Mouse (Mus musculus) right cerebral cortex, adult 18-20 months (tissue): ENCODE data around the gene Tmem30b.
"Not testable (repeated sequence)": the region's sequence is repeated elsewhere in the genome, so short reads cannot be mapped to it uniquely, and the experiment has no call there.

Source experiments
- DNase-seq: peaks from one replicate; pipeline ENCODE4 v3.0.0; 2022; ENCODE audit warnings: mixed read lengths

Gene Tmem30b

DNA sequence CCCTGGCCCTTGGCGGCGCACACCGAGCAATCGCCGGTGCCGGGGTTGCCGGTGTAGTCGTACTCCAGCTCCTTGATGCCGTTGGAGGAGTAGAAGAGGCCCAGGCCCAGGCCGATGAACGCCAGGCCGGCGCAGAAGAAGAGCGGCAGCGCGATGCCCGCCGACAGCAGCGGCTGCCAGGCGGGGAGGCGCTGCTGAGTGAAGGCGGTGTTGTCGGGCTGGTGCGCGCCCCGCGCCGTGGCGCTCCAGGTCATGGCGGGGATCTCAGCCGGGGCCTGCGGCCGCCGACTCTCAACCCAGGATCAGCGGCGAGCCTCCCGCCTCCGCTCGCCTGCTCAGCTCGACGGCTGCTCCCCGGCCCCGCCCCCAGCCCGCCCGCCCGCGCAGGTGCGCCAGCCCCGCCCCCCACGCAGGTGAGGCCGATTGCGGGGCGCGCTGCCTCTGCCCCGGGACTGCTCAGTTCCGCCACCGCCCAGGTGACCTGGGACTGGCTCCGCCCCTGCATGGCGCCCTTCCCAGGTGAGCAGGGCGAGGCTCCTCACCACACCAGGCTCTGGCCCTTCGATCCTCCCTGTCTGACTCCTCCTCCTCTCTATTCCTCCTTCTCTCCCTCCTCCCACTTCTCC lies at the start of gene Tmem30b:
Gene Tmem30b, minus strand, starts transcription at position 307 of the 626 bp plus-strand sequence.
- DNase-seq, result no peak

DNA sequence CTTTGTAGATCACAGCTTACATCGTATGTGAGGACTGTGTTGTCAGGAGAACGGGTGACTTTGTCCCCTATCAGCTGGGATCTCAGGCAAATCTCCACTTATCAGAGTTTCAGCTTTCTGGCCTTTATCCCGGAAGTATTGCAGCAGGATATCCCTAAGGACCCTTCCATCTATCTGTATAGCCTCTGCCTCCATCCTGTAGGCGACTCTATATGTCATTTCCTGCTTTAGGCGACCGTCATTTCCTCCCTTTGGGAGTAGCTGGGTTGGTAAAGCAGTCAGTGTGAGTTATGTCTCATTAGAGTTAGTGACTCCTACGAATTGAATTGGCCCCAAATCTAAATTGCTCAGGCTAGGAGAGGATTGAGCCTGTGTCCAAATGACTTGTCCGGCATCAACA lies 49.0 kb upstream of the Tmem30b start:
- no peak for DNase-seq

DNA sequence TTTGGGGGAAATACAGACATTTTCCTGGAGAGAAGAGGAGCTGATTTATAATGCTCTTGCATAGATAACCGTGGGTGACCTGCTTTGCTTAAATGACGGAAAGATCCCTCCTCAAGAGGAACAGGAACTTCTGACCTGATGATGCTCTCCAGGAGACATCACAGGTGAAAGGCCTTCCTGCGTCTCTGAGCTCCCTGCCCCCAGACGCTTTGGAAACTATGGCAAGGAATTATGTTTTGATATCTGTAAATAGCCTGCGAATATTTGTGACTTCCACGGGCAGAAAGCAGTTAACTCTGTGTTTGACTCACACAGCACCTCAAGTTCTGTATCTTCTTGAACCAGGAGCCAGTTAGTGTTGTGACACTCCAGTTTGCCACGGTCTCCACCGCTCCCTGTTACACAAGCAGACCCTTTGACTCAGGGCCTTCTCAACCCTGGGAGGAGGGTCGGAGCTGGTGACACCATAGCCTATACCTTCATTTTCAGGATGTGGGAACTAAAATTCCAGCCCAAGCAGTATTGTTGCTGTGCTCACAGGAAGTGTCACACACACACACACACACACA lies 48.1 kb upstream of the Tmem30b start:
- DNase-seq, result no peak

DNA sequence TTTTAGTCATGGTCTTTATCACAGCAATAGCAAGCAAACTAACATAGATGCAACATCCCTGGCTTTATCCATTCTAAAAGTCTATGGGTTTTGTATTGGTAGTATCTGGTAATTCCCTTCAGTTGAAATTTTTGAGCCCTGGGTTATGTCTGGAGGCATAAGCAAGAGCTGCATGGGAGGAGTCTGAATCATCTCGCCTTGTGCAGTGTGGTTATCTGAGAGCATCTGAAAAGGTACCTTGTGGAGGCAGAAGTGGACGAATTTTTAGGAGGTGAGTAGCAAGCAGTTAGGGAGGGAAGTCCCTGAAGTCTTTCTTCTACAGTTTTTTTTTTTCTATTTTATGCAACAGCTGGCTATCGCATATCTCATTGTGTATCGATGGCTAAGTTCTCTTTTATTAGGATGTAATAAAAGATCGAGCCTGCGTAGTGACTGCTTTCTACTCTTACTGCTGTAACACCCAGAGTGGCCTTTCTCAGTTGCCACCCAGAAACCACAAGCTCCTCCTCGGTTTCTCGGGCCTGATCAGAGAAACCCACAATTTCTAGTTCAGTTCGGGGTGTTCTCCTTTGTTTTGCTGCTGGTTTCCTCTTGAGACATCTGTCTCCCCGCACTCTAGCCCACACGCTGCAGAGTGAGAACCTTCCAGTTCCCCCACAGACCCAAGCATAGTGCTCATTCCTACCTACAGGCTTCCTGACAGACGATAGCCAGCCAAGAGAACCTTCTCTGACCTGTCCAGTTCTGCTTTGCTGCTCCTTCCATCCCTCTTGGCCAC lies 47.0 kb upstream of the Tmem30b start:
- no peak for DNase-seq

DNA sequence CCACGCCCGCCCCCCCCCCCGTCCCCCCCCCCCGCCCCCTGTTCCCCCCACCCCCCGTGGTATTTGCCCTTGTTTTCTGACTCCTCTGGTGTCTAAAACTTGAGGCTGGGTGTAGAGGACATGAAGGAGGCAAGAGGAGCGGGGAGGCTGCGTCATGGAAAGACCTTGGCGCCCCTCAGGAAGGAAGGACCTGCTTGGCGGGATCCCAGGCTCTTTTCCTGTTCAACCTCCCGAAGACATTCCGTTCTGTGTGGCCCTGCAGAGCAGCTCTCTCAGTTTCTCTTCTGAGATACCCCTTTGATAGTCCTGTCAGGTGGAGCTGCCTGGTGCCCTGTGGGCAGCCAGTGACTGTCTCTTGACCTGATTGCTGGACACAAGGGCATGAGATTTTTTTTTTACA lies 45.4 kb upstream of the Tmem30b start:
- no peak for DNase-seq

DNA sequence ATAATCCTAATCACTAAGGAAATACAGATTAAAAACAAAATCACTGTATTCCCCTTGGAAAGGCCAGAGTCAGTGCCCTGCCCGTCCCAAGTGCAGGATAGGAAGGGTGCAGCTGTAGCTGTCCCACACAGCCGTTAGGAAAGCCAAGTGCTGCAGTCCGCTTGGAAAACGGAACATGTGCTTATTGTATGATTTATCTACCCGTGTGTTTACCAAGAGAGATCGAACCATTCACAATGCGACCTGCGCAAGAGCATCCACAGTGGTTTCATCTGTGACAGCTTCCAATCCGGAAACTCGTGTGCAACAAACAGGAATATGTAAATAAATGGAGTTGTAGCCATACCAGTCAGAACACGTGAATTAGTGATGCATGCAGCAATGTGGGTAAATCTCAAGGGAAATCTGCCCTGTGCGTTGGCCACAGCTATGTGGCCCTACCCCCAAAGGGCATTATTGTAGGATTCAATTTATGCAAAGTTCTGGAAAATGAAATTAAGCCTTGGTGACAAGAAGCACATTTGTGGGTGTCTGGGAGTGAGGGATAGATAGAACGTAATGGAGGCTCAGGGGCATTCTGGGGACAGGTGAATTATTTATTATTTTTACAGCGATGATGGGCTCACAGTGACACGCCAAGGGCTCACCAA lies 44.6 kb upstream of the Tmem30b start:
- DNase-seq, result no peak

DNA sequence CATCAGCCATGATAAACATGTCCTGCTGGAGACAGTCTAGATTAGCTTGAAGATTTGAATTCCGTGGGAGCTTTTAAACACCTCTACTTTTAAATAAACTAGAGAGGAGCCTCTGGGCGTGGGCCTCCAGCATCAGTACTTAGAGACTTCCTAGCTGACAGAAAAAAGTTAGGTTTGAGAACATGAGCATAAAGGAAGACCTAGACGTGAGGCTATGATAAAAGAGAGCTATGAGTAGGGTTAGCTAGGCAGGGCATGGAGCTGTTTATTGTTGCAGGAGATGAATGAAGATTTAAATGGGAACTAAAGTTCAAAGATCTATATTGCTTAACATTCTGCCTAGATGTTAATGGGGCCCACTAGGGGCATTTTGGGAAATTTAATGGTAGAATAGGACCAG lies 41.1 kb upstream of the Tmem30b start:
- no peak for DNase-seq

DNA sequence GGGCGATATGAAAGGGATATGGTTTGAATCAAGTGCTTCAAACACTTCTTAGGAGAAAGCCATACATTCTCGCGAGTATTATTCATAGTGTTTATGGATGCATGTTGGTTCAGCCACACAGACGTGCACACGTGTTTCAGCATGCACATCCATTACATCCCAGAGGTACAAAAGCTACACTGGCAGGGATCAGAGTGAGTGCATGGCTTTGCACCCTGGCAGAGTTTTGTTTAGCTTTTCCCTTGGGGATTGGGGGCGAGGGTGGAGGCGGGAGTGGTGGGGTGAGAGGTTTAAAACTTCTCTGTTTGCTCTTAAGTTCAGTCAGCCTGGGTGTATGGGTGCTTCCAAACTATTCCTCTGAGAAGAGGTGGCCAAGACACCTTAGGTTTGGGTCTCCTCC lies 39.7 kb upstream of the Tmem30b start:
- no peak for DNase-seq

DNA sequence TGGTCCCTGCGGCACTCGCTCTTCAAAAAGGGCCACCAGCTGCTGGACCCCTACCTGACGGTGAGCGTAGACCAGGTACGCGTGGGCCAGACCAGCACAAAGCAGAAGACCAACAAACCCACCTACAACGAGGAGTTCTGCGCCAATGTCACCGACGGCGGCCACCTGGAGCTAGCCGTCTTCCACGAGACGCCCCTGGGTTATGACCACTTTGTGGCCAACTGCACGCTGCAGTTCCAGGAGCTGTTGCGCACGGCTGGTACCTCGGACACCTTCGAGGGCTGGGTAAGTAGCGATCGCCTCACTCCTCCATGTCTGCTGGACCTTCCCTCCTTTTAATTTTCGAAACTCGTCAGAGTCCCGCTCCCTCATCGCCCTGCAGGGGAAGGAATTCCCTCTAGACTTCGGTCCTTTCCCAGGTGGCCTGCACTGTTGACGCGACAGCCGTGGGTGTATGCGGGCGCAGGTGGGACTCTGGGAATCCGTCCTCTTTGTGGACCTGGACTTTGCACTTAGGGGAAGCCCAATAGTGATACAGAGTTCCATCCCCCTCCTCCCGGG lies 39.1 kb upstream of the Tmem30b start:
- DNase-seq, result no peak

DNA sequence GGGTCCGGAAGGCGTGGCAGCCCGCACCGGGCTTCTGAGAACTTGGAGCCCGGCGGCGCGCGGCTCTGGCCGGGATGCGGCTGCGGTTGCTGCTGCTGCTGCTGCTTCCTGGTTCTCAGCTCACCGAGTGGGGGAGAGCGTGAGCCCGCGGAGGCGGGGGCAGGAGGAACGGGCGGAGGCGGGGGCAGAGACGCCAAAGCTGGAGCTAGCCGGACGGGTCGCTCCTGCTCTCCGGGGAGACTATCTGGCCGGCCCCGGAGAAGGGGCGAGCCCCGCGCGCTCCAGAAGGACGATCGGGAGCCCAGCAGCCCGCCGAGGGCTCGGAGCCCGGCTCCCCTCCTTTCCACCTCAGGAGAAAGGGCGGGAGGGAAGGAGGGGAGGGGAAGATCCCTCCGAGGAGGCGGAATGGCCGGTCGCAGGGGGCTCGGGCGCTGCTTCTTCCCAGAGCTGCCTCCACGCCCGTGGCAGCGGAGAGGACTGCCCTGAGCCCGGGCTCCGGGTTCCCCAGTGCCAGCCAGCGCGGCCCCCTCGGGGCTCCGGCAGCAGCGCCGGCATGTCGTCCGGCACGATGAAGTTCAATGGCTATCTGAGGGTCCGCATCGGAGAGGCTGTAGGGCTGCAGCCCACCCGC lies 38.5 kb upstream of the Tmem30b start, which contains the start of gene Prkch:
Gene Prkch, plus strand, starts transcription at position 187 of the 631 bp plus-strand sequence.
- DNase-seq, result peak; percentile 78

DNA sequence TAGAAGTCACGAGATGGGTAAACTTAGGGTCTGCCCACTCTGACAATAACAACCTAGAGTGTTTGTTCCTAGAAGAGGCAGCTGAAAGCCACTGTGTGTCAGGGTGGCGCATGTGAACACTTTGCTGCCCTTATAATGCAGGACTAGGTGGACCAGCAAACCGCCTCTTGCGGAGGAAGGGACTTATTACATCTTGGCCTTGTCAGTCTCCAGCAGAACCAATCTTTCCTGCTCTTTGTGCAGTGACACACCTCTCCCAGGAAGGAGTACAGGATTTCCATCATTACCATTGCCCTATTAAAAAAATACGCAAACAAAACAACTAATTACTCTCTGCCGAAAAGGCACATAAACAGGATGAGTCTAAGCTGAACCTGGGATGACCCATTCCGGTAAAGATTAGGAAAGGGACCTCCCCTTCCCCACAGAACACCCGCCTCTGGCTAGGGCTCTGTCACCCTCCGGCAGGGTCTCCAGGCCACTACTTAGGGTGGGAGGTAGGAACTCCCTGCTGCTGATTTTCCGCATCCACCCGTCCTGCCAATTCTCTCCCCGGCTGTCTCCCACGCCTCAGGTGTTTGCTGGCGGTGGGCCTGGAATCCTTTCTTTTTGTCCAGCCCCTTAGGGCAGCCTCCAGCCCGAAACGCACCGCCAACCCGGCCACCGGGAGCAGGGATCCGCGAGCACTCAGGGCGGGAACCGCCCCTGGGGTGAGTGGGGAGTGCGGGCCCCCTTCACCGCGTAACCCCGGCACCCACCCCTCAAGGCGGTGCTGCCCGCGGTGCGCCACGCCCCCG lies 37.8 kb upstream of the Tmem30b start:
- DNase-seq, result no peak

DNA sequence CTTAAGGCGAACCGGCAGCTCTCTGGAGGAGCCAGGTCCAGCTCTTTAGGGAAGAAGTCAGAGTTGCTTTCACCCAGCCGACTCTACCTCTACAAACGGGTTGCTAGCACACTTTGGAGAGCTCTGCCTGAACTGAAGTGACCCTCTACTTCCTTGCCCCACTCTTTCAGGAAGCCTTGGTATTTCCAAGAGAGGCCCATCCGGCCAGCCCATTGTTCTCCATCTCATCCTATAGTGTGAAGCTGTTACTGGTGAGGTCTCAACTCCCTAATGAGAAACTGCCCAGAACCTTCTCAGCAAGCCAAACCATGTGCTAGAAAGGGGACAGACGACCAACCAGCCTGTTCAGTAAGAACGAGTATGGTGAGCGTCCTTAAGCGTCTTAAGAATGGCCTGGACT lies 37.1 kb upstream of the Tmem30b start:
- no peak for DNase-seq

DNA sequence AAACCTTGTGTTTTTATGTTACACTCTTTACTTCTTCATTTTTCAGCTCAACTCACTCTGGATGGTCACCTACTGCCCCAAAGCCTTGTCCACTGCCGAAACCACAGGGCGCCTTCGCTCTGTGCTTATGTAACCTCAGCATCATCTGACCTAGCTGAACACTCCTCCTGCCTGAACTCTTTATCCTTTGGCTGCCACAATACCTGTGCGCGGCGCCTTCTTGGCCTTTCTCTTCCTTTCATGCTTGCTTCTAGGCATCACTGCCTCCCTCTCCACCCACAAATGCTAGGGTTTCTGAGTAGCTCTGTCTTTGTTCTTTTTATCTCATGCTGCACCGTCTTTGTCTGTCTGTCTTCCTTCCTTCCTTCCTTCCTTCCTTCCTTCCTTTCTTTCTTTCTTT lies 34.6 kb upstream of the Tmem30b start:
- no peak for DNase-seq

DNA sequence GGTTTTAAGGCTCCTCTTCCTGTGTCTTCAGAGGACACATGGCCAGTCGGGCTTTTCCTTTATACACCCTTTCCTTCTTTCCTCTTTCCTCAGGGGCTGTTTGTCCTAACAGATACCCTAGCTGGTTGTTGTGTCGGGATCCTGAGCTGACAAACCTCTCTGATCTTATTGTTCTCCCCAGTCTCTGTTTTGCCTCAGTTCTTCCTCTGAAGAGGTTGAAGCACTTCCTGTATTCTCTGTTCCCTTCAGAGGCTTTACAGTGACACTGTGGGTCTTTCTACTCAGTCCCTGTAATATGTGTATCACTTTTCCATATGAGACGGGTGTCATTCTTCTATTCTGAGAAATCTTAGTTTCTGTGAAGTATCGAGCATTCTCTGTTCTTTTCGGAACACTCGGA lies 31.9 kb upstream of the Tmem30b start:
- DNase-seq, result no peak

DNA sequence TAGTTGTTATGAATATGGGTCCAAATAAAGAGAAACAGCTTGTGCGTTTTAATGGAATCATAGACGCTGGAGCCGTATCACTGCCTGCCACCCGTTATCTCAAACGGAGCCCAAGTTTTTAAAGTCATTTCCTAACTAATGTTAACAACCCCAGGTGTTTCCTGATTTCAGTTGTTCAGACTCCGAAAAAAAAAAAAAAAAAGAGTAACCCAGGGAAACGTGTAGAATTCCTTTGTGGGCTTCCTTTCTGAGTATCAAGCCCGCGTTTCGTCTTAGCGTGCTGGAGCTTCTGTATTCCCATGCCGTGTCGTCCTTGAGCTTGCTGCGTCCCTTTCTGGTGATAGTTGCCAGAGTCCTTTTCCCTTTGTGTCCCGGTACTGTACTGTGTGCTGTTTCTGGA lies 28.4 kb upstream of the Tmem30b start:
- no peak for DNase-seq

DNA sequence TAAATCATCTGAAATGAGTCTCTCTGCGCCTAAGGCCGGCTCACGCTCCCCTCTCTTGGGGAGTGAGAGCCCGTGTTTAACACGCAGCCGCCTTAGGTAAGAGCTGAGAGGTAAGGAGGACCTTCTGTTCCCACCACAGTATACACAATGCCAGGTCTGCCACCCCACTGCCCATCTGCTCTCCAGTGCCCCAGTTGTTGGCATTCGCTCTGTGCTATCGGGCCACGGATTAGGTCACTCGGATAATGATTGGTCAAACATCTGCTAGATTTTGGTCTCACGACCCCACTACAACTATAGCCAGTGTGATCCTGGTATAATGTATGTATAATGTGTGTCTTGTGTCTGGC lies 19.4 kb upstream of the Tmem30b start:
- DNase-seq, result no peak

DNA sequence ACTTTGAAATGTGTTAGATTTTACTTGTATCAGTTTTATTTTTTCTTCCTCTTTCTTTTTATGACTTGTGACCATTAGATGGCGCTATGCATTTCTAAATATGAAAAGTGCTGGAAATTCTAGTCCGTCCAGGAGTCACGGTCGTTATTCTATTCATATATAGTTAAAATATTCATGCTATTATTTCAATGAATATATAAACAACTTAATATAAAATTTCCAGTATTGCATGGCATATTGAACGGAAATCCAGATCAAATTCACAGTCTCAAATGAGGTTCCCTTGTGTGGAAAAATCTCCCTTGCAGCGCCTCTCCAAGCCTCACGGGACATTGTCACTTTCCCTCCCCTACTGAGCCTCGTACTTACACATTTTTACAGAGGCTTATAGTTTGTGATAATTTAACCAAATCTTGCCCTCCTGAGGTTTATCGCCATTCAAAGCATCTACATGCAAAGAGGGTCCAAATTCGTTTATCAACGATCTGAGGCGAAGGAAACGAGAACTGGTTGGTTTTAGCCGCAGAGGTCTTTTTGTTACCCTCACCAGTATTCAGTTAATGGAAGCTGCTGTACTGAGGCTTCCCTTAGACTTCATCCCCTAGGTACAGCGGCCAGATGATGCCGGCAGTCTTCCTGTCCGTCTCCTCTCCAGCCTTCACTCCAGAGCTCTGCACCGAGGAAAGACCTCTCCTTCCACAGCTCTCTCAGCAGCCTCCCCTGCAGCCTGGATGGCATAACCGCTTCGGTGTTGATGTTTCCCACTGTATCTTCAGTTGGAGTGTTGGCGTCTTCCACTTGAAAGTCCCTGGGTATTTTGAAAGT lies 18.8 kb upstream of the Tmem30b start:
- DNase-seq, result no peak

DNA sequence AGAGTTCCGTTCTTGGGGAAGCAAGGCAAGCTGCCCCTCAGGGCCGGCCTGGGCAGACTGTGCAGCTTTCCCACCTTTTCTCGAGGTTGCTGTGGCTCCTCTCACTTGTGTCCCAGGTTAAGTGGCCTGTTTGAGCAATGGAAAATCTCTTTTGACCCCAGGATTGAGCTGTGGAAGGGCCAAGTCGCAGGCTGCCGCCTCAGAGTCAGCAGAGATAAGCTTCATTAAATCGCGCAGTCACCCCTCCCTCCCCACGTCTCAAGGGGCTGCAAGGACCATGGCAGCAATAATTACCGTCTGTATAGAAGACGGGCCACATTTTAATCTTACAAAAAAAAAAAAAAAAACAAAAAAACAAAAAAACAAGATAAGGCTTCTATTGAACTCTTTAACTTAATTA lies 18.0 kb upstream of the Tmem30b start:
- no peak for DNase-seq

DNA sequence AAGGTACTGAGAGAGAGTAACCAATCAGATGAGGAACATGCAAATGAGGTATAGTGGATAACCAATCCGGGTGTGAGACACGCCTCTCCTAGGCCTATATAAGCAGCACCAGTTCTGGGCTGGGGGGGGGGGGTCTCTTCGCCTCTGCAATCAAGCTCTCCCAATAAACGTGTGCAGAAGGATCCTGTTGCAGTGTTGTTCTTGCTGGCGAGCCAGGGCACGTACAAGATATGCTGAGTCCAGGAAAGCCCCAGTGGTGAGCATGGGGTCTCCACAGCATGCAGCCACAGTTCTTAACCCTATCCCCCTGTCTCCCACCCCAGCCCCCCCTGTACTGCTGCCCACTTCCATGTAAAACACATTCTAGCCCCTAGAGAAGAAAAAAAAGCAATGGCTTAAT lies 16.9 kb upstream of the Tmem30b start:
- DNase-seq, result not testable (repeated sequence)

DNA sequence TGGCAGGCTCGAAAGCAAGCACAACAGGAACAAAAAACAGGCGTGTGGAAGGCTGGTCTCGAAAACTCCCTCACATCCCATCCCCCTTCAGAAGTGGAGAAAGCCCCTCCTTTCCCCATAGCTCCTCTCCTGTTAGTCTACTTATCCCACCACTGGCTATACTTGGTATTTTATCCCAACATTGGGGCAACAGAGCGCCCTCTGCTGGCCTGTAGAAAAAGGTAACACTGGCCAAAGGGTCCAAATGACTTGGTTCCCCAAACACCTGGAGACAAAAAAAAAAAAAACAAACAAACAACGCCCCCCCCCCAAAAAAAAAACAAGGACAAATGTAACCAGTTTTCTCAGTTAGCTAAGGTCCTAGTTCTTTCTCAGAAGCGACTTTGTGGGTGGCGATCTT lies 13.9 kb upstream of the Tmem30b start:
- DNase-seq, result no peak

DNA sequence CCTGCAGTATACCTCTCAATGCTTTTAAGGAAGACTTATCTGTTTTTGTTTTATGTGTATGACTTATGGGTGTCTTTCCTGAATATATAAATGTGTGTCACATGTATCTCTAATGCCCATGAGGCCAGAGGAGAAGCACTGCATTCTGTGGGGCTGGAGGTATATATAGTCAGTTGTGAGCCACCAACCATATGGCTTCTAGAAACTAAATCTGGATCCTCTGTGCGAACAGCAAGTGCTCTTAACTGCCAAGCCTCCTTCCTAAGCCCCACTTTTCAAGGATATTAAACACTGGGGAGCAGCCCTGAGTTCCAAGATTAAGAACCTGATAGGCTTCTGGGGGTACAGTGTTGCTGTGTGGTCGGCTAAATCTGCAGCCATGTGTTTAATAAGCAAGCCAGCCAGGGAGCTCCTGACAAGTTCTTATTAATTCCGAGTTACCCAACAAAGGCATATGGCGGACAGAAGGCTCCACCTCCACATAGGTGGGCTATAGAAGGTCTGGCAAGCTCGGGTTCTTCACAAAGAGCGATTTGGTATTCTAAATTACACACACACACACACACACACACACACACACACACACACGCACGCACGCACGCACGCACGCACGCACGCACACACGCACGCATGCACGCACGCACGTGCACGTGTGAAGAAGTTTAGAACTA lies 12.5 kb upstream of the Tmem30b start:
- DNase-seq, result peak; percentile 48
